Mouse (Mus musculus): ENCODE results near the gene Gm10354. TPM values are rescaled to one million over a fixed set of nuclear protein-coding genes. Genes with fewer than 3 reads are reported as not detected.
"Not testable (repeated sequence)": the region's sequence is repeated elsewhere in the genome, so short reads cannot be mapped to it uniquely, and the experiment has no call there.

Gene Gm10354
- polyA plus RNA-seq (2015; fragmentation: Nextera tagmentation; extraction: Ambion mirVana) = not detected in 2 replicates

DNA sequence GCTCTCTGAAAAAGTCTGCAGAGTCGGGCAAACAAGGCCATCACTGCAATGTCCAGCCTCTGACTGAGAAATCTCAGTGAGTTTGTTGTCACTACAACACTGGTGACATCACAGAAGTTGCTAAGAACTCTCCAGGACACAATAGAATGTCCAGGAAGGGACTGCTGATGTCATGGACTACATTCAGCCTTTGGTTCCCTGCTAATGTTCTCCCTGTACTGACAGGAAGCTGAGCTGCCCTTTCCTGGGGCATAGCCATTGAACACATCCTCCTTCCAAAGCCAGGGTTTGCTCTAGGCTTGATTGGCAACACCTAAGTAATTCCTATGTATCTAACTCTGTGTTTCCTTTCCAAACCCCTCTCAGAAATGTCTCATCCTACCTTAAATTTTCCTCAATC lies at the start of gene Gm10354:
TSS of gene Gm10354 (minus strand) at position 101 of the 400 bp plus-strand sequence.
- H3K9me3 ChIP-seq (ENCODE audit: low read length); H3K27me3 ChIP-seq (ENCODE audit: insufficient read depth, low read length); H3K36me3 ChIP-seq (ENCODE audit: insufficient read depth, low read length); ATAC-seq (ENCODE audit: low FRiP score, low TSS enrichment); H3K9ac ChIP-seq (replicated peaks; ENCODE audit: low read length); H3K4me2 ChIP-seq (replicated peaks; ENCODE audit: low read depth, low read length); H3K27ac ChIP-seq (ENCODE audit: low read length); H3K4me1 ChIP-seq (ENCODE audit: insufficient read depth, low read length); H3K4me3 ChIP-seq (ENCODE audit: low read length): not testable (repeated sequence)
- WGBS = no CpG with 5 or more reads among the region's 1 CpGs

GRCm38 (mm10) chr5:15024316-15024715 lies 45.6 kb upstream of the Gm10354 start:
- WGBS = 86% methylated on average over 1 of the region's 1 CpGs
- not testable (repeated sequence) for H3K27me3 ChIP-seq (ENCODE audit: insufficient read depth, low read length); H3K27ac ChIP-seq (ENCODE audit: low read length); H3K9ac ChIP-seq (replicated peaks; ENCODE audit: low read length); ATAC-seq (ENCODE audit: low FRiP score, low TSS enrichment); H3K4me1 ChIP-seq (ENCODE audit: insufficient read depth, low read length); H3K36me3 ChIP-seq (ENCODE audit: insufficient read depth, low read length); H3K4me2 ChIP-seq (replicated peaks; ENCODE audit: low read depth, low read length); H3K4me3 ChIP-seq (ENCODE audit: low read length)
- H3K9me3 ChIP-seq (ENCODE audit: low read length) = peaks cover 14% of the 10 kb centered on the region

DNA sequence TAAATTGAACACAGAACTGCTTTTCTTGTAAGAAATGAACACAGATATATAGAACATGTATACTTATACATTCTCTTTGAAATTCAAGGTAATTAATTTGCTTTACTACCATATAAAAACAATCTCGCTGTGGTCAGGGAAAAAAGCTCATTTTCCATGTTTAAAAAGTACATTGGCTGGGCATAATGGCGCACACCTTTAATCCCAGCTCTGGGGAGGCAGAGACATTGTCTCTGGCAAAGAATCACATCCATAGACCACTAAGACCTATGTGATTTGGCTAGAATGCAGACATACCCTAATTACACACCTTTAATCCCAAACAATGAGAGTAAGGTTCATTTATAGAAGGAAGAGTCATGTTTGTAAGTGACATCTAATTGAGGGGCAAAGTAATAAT lies 41.3 kb upstream of the Gm10354 start:
- 65% methylated on average over 2 of the region's 2 CpGs for WGBS
- not testable (repeated sequence) for H3K27me3 ChIP-seq (ENCODE audit: insufficient read depth, low read length); H3K9me3 ChIP-seq (ENCODE audit: low read length); H3K4me3 ChIP-seq (ENCODE audit: low read length); H3K4me1 ChIP-seq (ENCODE audit: insufficient read depth, low read length); H3K27ac ChIP-seq (ENCODE audit: low read length); H3K36me3 ChIP-seq (ENCODE audit: insufficient read depth, low read length); ATAC-seq (ENCODE audit: low FRiP score, low TSS enrichment); H3K9ac ChIP-seq (replicated peaks; ENCODE audit: low read length); H3K4me2 ChIP-seq (replicated peaks; ENCODE audit: low read depth, low read length)

DNA sequence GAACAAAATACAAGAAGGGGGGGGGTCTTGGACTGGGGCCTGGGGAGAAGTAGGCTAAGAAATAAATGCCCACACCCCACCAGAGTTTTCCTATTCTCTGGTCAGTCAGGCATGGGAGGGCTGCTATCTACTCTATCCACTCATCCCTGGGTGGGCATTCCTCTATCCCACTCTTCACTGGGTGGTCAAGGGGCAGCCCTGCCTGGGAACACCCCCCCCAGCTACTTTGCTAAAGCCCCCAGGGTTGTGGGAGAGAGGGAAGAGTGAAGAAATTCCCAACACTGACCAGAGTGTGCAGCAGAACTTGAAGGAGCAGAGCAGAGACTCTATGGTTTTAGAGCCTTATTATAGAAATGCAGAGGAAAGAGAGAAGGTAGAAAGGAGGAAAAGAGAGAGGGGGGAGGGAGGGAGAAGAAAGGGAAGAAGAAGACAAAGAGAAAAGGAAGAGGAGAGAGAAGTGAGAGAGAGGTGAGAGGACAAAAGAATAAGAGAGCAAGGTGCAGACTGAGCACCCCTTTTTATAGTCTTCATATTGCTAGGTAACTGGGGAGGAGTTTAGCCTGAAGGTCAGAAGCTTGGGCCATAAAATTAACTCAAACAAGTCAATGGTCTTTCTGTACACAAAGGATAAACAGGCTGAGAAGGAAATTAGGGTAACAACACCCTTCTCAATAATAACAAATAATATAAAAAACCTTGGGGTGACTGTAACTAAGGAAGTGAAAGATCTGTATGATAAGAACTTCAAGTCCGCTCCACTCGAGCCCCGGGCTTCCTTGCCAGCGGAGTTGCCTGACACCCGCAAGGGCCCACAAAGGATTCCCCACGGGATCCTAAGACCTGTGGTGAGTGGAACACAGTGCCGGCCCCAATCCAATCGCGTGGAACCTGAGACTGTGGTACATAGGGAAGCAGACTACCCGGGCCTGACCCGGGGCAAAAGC lies 32.2 kb upstream of the Gm10354 start:
- H3K27me3 ChIP-seq (ENCODE audit: insufficient read depth, low read length); H3K4me2 ChIP-seq (replicated peaks; ENCODE audit: low read depth, low read length); H3K4me1 ChIP-seq (ENCODE audit: insufficient read depth, low read length); H3K9ac ChIP-seq (replicated peaks; ENCODE audit: low read length); H3K4me3 ChIP-seq (ENCODE audit: low read length); H3K36me3 ChIP-seq (ENCODE audit: insufficient read depth, low read length); H3K27ac ChIP-seq (ENCODE audit: low read length): not testable (repeated sequence)
- peaks cover 13% of the 10 kb centered on the region for H3K9me3 ChIP-seq (ENCODE audit: low read length)
- WGBS = 85% methylated on average over 11 of the region's 11 CpGs
- ATAC-seq (ENCODE audit: low FRiP score, low TSS enrichment) = peak; percentile 51; the same call in 1 of the 2 replicates

DNA sequence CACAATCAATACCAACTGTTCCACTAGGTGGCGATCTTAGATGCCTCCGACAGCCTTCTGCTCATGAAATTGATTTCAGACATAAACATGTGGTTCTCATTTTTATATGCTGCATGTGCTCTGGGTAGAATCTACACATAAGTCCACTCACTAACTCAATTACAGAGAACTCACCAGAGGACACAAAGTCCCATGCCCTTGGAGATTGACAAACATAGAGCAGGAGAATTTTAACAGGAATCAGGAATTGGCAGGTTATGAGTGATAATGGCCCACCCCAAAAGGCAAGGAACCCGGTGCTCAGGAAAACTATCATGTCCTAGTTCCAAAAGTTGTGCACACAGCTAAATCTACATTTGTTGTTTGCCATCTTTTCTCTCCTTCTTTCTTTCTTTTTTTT lies 28.2 kb upstream of the Gm10354 start:
- not testable (repeated sequence) for H3K9ac ChIP-seq (replicated peaks; ENCODE audit: low read length); ATAC-seq (ENCODE audit: low FRiP score, low TSS enrichment); H3K4me2 ChIP-seq (replicated peaks; ENCODE audit: low read depth, low read length); H3K27me3 ChIP-seq (ENCODE audit: insufficient read depth, low read length); H3K4me1 ChIP-seq (ENCODE audit: insufficient read depth, low read length); H3K27ac ChIP-seq (ENCODE audit: low read length); H3K36me3 ChIP-seq (ENCODE audit: insufficient read depth, low read length); H3K4me3 ChIP-seq (ENCODE audit: low read length)
- WGBS = 59% methylated on average over 3 of the region's 3 CpGs
- peaks cover 22% of the 10 kb centered on the region for H3K9me3 ChIP-seq (ENCODE audit: low read length)

- not testable (repeated sequence) for ATAC-seq (ENCODE audit: low FRiP score, low TSS enrichment); H3K27me3 ChIP-seq (ENCODE audit: insufficient read depth, low read length)
- WGBS = 68% methylated on average over 3 of the region's 3 CpGs
Measured at GRCm38 (mm10) chr5:15006288-15006687, 27.6 kb upstream of the Gm10354 start.

GRCm38 (mm10) chr5:15005584-15005983 lies 26.8 kb upstream of the Gm10354 start:
- H3K27ac ChIP-seq (ENCODE audit: low read length); H3K4me3 ChIP-seq (ENCODE audit: low read length); H3K36me3 ChIP-seq (ENCODE audit: insufficient read depth, low read length); H3K4me1 ChIP-seq (ENCODE audit: insufficient read depth, low read length); H3K27me3 ChIP-seq (ENCODE audit: insufficient read depth, low read length); H3K9ac ChIP-seq (replicated peaks; ENCODE audit: low read length); H3K4me2 ChIP-seq (replicated peaks; ENCODE audit: low read depth, low read length): not testable (repeated sequence)
- 55% methylated on average over 2 of the region's 4 CpGs for WGBS
- peaks cover 14% of the 10 kb centered on the region for H3K9me3 ChIP-seq (ENCODE audit: low read length)
- ATAC-seq (ENCODE audit: low FRiP score, low TSS enrichment) = peak; percentile 52; the same call in 1 of the 2 replicates

More at GRCm38 (mm10) chr5:15006288-15006687, 27.6 kb upstream of the Gm10354 start:
- peaks cover 21% of the 10 kb centered on the region for H3K9me3 ChIP-seq (ENCODE audit: low read length)
- H3K27ac ChIP-seq (ENCODE audit: low read length); H3K36me3 ChIP-seq (ENCODE audit: insufficient read depth, low read length); H3K9ac ChIP-seq (replicated peaks; ENCODE audit: low read length); H3K4me1 ChIP-seq (ENCODE audit: insufficient read depth, low read length); H3K4me2 ChIP-seq (replicated peaks; ENCODE audit: low read depth, low read length); H3K4me3 ChIP-seq (ENCODE audit: low read length): not testable (repeated sequence)

- WGBS = 85% methylated on average over 5 of the region's 5 CpGs
- not testable (repeated sequence) for H3K4me1 ChIP-seq (ENCODE audit: insufficient read depth, low read length); H3K36me3 ChIP-seq (ENCODE audit: insufficient read depth, low read length); H3K4me3 ChIP-seq (ENCODE audit: low read length); H3K27ac ChIP-seq (ENCODE audit: low read length); H3K27me3 ChIP-seq (ENCODE audit: insufficient read depth, low read length); H3K9ac ChIP-seq (replicated peaks; ENCODE audit: low read length); H3K4me2 ChIP-seq (replicated peaks; ENCODE audit: low read depth, low read length)
- H3K9me3 ChIP-seq (ENCODE audit: low read length) = peaks cover 17% of the 10 kb centered on the region
- peak; percentile 91 for ATAC-seq (ENCODE audit: low FRiP score, low TSS enrichment)
Measured at GRCm38 (mm10) chr5:15004569-15005562, 26.1 kb upstream of the Gm10354 start.

- not testable (repeated sequence) for H3K9ac ChIP-seq (replicated peaks; ENCODE audit: low read length); H3K4me2 ChIP-seq (replicated peaks; ENCODE audit: low read depth, low read length); H3K27me3 ChIP-seq (ENCODE audit: insufficient read depth, low read length); H3K27ac ChIP-seq (ENCODE audit: low read length); ATAC-seq (ENCODE audit: low FRiP score, low TSS enrichment); H3K4me3 ChIP-seq (ENCODE audit: low read length); H3K4me1 ChIP-seq (ENCODE audit: insufficient read depth, low read length); H3K36me3 ChIP-seq (ENCODE audit: insufficient read depth, low read length)
- 77% methylated on average over 9 of the region's 9 CpGs for WGBS
- peaks cover 11% of the 10 kb centered on the region for H3K9me3 ChIP-seq (ENCODE audit: low read length)
Measured at GRCm38 (mm10) chr5:14998077-14998476, 19.3 kb upstream of the Gm10354 start.

Data from kidney, embryonic 16.5 days (tissue).